Mouse (Mus musculus): ENCODE measurements around the gene Wars. TPM values are rescaled to one million over a fixed set of nuclear protein-coding genes. Genes with fewer than 3 reads are reported as not detected.

Gene Wars
- total and polyA plus RNA-seq, 2 experiments from 2014 or later: 43.0 to 80.1 TPM

DNA sequence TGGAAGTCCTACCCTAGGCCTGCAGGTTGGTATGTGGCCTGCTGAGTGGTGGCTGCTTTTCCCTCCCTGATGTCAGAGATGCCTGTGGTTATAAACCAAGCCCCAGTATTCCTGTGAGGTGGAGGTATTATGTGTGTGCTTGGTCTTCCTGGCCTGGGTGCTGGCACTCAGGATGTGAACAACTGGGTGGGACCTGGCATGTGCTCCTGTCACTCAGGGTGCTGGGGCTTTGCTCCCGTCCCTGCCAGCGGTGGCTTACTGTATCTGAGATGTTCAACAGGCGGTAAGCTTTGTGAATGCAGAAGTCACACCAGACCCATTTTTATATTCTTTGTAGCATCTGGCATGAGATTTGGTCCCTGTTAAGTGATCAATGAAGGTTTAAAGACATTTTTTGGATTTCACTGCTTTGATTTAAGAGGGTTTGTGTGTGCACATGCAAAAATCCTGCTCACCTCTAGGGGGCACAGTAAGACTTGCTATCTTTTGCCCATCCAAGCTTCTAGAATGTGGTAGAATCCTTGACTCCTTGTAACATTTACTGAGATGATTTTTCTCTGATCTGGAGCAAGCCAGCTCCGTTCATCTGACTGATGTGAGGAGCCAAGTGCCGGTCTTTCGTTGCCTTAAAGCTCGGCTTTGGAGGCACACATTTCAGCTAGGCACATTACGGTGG, 9.8 kb upstream of the Wars start:
- DNase-seq (ENCODE audit: low spot score): peak; percentile 41
- Histone ChIP-seq H3K9me3 (replicated peaks; ENCODE audit: control insufficient read depth, low read length) (no peaks in the 10 kb centered on the region), H3K4me3 (ENCODE audit: low read depth, low read length) (no peak overlapping the region), H3K36me3 (replicated peaks; ENCODE audit: control insufficient read depth, insufficient read depth, low read length) (no peaks in the 10 kb centered on the region), H3K4me2 (ENCODE audit: low read depth, low read length) (no peak overlapping the region), H3K9ac (replicated peaks; ENCODE audit: low read depth, low read length) (no peak overlapping the region), H3K4me1 (ENCODE audit: control insufficient read depth, insufficient read depth) (no peaks in the 10 kb centered on the region), H3K27me3 (ENCODE audit: control insufficient read depth, insufficient read depth, low read length) (no peaks in the 10 kb centered on the region), H3K27ac (ENCODE audit: low read depth) (no peak overlapping the region)
- ATAC-seq (ENCODE audit: insufficient read depth, low read depth): no peak
- peak; percentile 65 for TF ChIP-seq CTCF (IDR thresholded peaks at IDR 0.05; ENCODE audit: low read depth)
- TF ChIP-seq EP300 (IDR thresholded peaks at IDR 0.05; ENCODE audit: low read depth): no peak
- 80% methylated on average over 8 of the region's 8 CpGs for WGBS

DNA sequence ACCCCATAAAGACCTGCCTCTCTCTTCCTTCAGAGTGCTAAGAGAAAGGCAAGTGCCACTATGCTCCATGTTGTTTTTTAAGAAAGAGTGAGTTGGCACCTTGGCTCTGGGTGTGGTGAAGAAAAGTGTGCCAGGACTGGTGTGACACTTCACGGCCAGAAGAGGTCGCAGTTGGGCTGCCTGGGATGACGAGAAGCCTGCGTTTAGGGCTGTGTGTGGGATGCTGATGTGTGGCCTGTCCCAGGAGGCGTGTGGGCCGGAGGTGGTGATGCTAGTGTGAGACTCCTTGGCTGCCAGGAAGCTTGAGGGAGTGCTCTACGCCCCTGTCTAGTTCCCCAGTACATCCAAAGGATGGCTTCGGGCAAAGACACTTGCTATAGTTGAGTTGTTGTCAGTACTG, 9.0 kb upstream of the Wars start:
- Histone ChIP-seq H3K4me3 (ENCODE audit: low read depth, low read length) (no peak overlapping the region), H3K4me2 (ENCODE audit: low read depth, low read length) (no peak overlapping the region), H3K9ac (replicated peaks; ENCODE audit: low read depth, low read length) (no peak overlapping the region), H3K27me3 (ENCODE audit: control insufficient read depth, insufficient read depth, low read length) (no peaks in the 10 kb centered on the region), H3K27ac (ENCODE audit: low read depth) (no peak overlapping the region), H3K36me3 (replicated peaks; ENCODE audit: control insufficient read depth, insufficient read depth, low read length) (peaks cover 7% of the 10 kb centered on the region), H3K4me1 (ENCODE audit: control insufficient read depth, insufficient read depth) (no peaks in the 10 kb centered on the region), H3K9me3 (replicated peaks; ENCODE audit: control insufficient read depth, low read length) (no peaks in the 10 kb centered on the region)
- TF ChIP-seq CTCF (IDR thresholded peaks at IDR 0.05; ENCODE audit: low read depth) (peak; percentile 83), EP300 (IDR thresholded peaks at IDR 0.05; ENCODE audit: low read depth) (no peak)
- 19% methylated on average over 8 of the region's 8 CpGs for WGBS
- DNase-seq (ENCODE audit: low spot score) (peak; percentile 56), ATAC-seq (ENCODE audit: insufficient read depth, low read depth) (0 out of 2 replicates have a peak, but pooled peaks have one; percentile 30)

DNA sequence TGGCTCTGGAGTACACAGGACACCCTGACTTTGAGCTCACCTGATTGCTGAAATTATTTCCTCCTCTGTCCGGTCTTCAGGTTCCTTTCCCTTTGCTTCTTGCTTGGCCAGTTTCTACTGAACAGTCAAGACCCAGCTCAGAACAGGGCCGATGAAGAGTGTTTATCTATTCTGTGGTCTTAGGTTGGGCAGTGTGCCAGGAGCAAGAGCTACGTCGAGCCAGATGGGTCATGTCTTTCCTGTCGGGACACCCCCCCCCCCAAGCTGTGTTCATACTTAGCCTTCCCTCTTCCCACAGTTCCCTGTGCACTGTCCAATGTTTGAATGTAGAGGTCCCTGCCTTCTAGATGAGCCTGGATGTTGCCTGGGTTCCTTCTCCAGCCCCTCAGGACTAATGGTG, 7.4 kb upstream of the Wars start:
- no peak overlapping the region for H3K4me3 ChIP-seq (ENCODE audit: low read depth, low read length)
- DNase-seq (ENCODE audit: low spot score): no peak
- TF ChIP-seq CTCF (IDR thresholded peaks at IDR 0.05; ENCODE audit: low read depth): no peak
- TF ChIP-seq EP300 (IDR thresholded peaks at IDR 0.05; ENCODE audit: low read depth): no peak
- H3K4me1 ChIP-seq (ENCODE audit: control insufficient read depth, insufficient read depth): no peaks in the 10 kb centered on the region
- no peak overlapping the region for H3K27ac ChIP-seq (ENCODE audit: low read depth)
- ATAC-seq (ENCODE audit: insufficient read depth, low read depth): no peak
- peaks cover 9% of the 10 kb centered on the region for H3K36me3 ChIP-seq (replicated peaks; ENCODE audit: control insufficient read depth, insufficient read depth, low read length)
- H3K9ac ChIP-seq (replicated peaks; ENCODE audit: low read depth, low read length): no peak overlapping the region
- H3K27me3 ChIP-seq (ENCODE audit: control insufficient read depth, insufficient read depth, low read length): no peaks in the 10 kb centered on the region
- 22% methylated on average over 5 of the region's 5 CpGs for WGBS
- no peak overlapping the region for H3K4me2 ChIP-seq (ENCODE audit: low read depth, low read length)
- no peaks in the 10 kb centered on the region for H3K9me3 ChIP-seq (replicated peaks; ENCODE audit: control insufficient read depth, low read length)

DNA sequence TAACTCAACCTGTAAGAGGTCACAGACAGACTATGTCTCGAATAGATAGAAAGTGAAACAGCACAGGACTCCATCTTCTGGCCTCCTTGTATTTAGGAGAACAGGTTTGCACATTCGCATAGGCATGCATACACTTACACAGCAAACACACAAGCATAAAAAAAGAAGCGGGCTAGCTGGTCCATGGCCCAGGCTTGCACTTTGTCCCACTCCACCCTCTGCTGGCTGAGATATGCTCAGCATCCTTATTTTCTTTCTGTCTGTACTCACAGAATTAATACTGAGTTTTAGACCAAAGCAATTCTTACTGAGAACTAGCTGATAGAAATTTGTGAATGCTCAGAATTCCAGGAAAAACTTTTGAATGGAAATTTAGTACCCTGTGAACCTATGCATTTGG, 2.0 kb upstream of the Wars start:
- peaks cover 9% of the 10 kb centered on the region for H3K36me3 ChIP-seq (replicated peaks; ENCODE audit: control insufficient read depth, insufficient read depth, low read length)
- WGBS: 46% methylated on average over 3 of the region's 3 CpGs
- H3K27me3 ChIP-seq (ENCODE audit: control insufficient read depth, insufficient read depth, low read length): no peaks in the 10 kb centered on the region
- H3K4me1 ChIP-seq (ENCODE audit: control insufficient read depth, insufficient read depth): peaks cover 17% of the 10 kb centered on the region; the same call in 1 of the 2 replicates
- no peak for TF ChIP-seq EP300 (IDR thresholded peaks at IDR 0.05; ENCODE audit: low read depth)
- peak; percentile 34 for TF ChIP-seq CTCF (IDR thresholded peaks at IDR 0.05; ENCODE audit: low read depth)
- ATAC-seq (ENCODE audit: insufficient read depth, low read depth) (no peak), DNase-seq (ENCODE audit: low spot score) (peak; percentile 12)
- H3K4me3 ChIP-seq (ENCODE audit: low read depth, low read length): no peak overlapping the region
- no peaks in the 10 kb centered on the region for H3K9me3 ChIP-seq (replicated peaks; ENCODE audit: control insufficient read depth, low read length)
- no peak overlapping the region for H3K4me2 ChIP-seq (ENCODE audit: low read depth, low read length)
- H3K27ac ChIP-seq (ENCODE audit: low read depth): no peak overlapping the region
- no peak overlapping the region for H3K9ac ChIP-seq (replicated peaks; ENCODE audit: low read depth, low read length)

DNA sequence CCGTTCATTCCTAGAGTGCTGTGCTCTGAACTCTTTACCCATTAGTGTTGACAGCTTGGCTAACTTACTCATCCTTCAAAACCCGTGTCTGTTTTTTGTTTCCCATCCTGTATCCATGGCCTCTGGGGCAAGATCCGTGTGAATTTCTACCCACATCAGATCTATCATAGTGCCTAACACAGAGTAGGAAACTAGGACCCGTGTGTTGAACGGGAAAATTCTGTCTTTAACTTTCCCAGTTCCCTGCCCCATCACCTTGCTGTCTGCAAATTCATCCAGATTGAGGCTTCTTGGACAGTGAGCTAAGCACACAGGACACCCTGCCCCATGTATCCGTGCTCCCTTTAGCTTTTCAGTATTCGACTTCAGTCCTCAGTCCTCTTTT, 450 bp upstream of the Wars start:
- ATAC-seq (ENCODE audit: insufficient read depth, low read depth): no peak
- WGBS: 5% methylated on average over 7 of the region's 7 CpGs

More for the DNA sequence above, 450 bp upstream of the Wars start:
- H3K36me3 ChIP-seq (replicated peaks; ENCODE audit: control insufficient read depth, insufficient read depth, low read length): peaks cover 15% of the 10 kb centered on the region
- no peak for TF ChIP-seq EP300 (IDR thresholded peaks at IDR 0.05; ENCODE audit: low read depth)
- TF ChIP-seq CTCF (IDR thresholded peaks at IDR 0.05; ENCODE audit: low read depth): no peak
- H3K4me2 ChIP-seq (ENCODE audit: low read depth, low read length): peak overlapping the region; percentile 73
- peaks cover 17% of the 10 kb centered on the region; the same call in 1 of the 2 replicates for H3K4me1 ChIP-seq (ENCODE audit: control insufficient read depth, insufficient read depth)
- peak overlapping the region; percentile 90 for H3K4me3 ChIP-seq (ENCODE audit: low read depth, low read length)
- H3K9me3 ChIP-seq (replicated peaks; ENCODE audit: control insufficient read depth, low read length): no peaks in the 10 kb centered on the region
- H3K9ac ChIP-seq (replicated peaks; ENCODE audit: low read depth, low read length): peak overlapping the region; percentile 77
- H3K27ac ChIP-seq (ENCODE audit: low read depth): peak overlapping the region; percentile 19; the same call in 1 of the 2 replicates
- no peaks in the 10 kb centered on the region for H3K27me3 ChIP-seq (ENCODE audit: control insufficient read depth, insufficient read depth, low read length)
- DNase-seq (ENCODE audit: low spot score): no peak
